Mouse (Mus musculus) liver, embryonic 14.5 days (tissue): ENCODE results near the gene Glce.

Source experiments
- CTCF ChIP-seq: IDR thresholded peaks from 2 replicates; pipeline ENCODE4 v1.5.1; 2016; ENCODE audit warnings: antibody characterized with exemption, low read depth, control low read depth
- EP300 ChIP-seq: IDR thresholded peaks from 2 replicates; pipeline ENCODE4 v1.6.1; 2016; ENCODE audit warnings: antibody characterized with exemption, low read depth

DNA sequence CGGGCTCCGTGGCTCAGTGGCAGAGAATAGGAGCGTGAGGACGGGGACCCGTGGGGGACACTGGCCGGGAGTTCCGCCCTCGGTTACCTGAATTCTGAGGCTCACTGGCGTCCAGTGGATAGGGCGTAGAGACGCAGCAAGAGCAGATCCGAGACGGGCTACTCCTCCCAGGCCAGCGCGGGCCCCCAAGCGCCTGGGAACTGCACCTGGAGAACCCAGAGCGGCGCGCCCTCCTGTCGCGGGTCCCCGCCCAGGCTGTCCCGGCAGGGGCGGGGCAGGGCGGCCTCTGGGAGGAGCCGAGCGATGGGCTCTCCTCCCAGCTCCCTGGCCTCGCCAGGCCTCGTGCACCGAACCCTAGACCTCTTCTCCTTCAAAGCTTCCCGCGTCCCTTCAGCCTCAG lies 95.9 kb downstream of the Glce start, which contains the start of gene Paqr5:
- no peak for TF ChIP-seq EP300
- no peak for TF ChIP-seq CTCF
